Mouse (Mus musculus): ENCODE results near the gene Fut7. TPM values are rescaled to one million over a fixed set of nuclear protein-coding genes. Genes with fewer than 3 reads are reported as not detected.

Fut7 gene
- total and polyA plus RNA-seq, 3 experiments = 0.17 to 0.57 (median 0.17) TPM

- no peak overlapping the region for H3K27ac ChIP-seq (ENCODE audit: insufficient read depth, low read depth)
- DNase-seq (ENCODE audit: extremely low read depth) = no peak
- H3K4me2 ChIP-seq (ENCODE audit: insufficient read depth, low read depth, poor library complexity, severe bottlenecking) = no peak overlapping the region
- no peaks in the 10 kb centered on the region for H3K79me2 ChIP-seq (replicated peaks; ENCODE audit: control insufficient read depth, extremely low read depth, insufficient read depth, poor library complexity, severe bottlenecking)
- H3K9ac ChIP-seq (ENCODE audit: insufficient read depth, low read depth) = no peak overlapping the region
- H3K36me3 ChIP-seq (replicated peaks in 1 of 2; ENCODE audit: control insufficient read depth in 1 of 2, insufficient read depth in 1 of 2, low read length in 1 of 2) = no peaks in the 10 kb centered on the region
- H3K27me3 ChIP-seq (replicated peaks) = peaks cover 22% of the 10 kb centered on the region
- peaks cover 2 to 5% of the 10 kb centered on the region in 2 experiments; a peak in 2 of 4 replicates for H3K4me1 ChIP-seq (ENCODE audit: control insufficient read depth in 1 of 2, insufficient read depth in 2 of 2)
- dilution Hi-C loops (cut with MboI; ENCODE audit: extremely low pct_ligation_motif_present, extremely low pct_unique_long_range_greater_than_20kb, low sequenced_read_pairs) (no loop called here), in situ Hi-C loops (cut with MboI; ENCODE audit: low pct_ligation_motif_present, low pct_unique_long_range_greater_than_20kb, low sequenced_read_pairs) (no loop called here)
- TF ChIP-seq MYC (IDR thresholded peaks at IDR 0.05; ENCODE audit: low read depth, low read length) (no peak), USF2 (conservative IDR thresholded peaks at IDR 0.05; ENCODE audit: low read depth, low read length) (no peak), ZKSCAN1 (IDR thresholded peaks at IDR 0.05; ENCODE audit: borderline replicate concordance, low read depth, low read length) (no peak), CHD2 (IDR thresholded peaks at IDR 0.05; ENCODE audit: low read length) (no peak), ZNF384 (IDR thresholded peaks at IDR 0.05; ENCODE audit: low read depth, low read length) (no peak), GABPA (IDR thresholded peaks at IDR 0.05; ENCODE audit: insufficient replicate concordance, low read depth, low read length) (no peak), E2F4 (IDR thresholded peaks at IDR 0.05; ENCODE audit: insufficient replicate concordance, low read depth, low read length) (no peak), CTCF (conservative IDR thresholded peaks at IDR 0.05 in 1 of 2, IDR thresholded peaks at IDR 0.05 in 1 of 2; ENCODE audit: low read depth in 2 of 2, low read length in 2 of 2) (no peak), POLR2A (IDR thresholded peaks at IDR 0.05; ENCODE audit: low read depth, low read length) (no peak)
- H3K4me3 ChIP-seq (replicated peaks in 1 of 3; ENCODE audit: low read depth in 2 of 3, low read length in 2 of 3, poor library complexity in 1 of 3) = no peak overlapping the region
- H3K9me3 ChIP-seq (replicated peaks; ENCODE audit: low read length) = no peaks in the 10 kb centered on the region
Observed at GRCm38 (mm10) chr2:25384492-25384891, 38.6 kb upstream of the Fut7 start.

GRCm38 (mm10) chr2:25391266-25391665, 31.8 kb upstream of the Fut7 start:
- in situ Hi-C loops (cut with MboI; ENCODE audit: low pct_ligation_motif_present, low pct_unique_long_range_greater_than_20kb, low sequenced_read_pairs) = no loop called here
- no peak for DNase-seq (ENCODE audit: extremely low read depth)
- Histone ChIP-seq H3K79me2 (replicated peaks; ENCODE audit: control insufficient read depth, extremely low read depth, insufficient read depth, poor library complexity, severe bottlenecking) (no peaks in the 10 kb centered on the region), H3K27ac (ENCODE audit: insufficient read depth, low read depth) (no peak overlapping the region), H3K27me3 (replicated peaks) (peaks cover 43% of the 10 kb centered on the region), H3K36me3 (replicated peaks in 1 of 2; ENCODE audit: control insufficient read depth in 1 of 2, insufficient read depth in 1 of 2, low read length in 1 of 2) (no peaks in the 10 kb centered on the region), H3K9me3 (replicated peaks; ENCODE audit: low read length) (no peaks in the 10 kb centered on the region), H3K4me1 (ENCODE audit: control insufficient read depth in 1 of 2, insufficient read depth in 2 of 2) (peaks cover 0 to 8% of the 10 kb centered on the region in 2 experiments; a peak in 2 of 4 replicates), H3K9ac (ENCODE audit: insufficient read depth, low read depth) (no peak overlapping the region), H3K4me3 (replicated peaks in 1 of 3; ENCODE audit: low read depth in 2 of 3, low read length in 2 of 3, poor library complexity in 1 of 3) (no peak overlapping the region), H3K4me2 (ENCODE audit: insufficient read depth, low read depth, poor library complexity, severe bottlenecking) (no peak overlapping the region)
- dilution Hi-C loops (cut with MboI; ENCODE audit: extremely low pct_ligation_motif_present, extremely low pct_unique_long_range_greater_than_20kb, low sequenced_read_pairs) = no loop called here
- no peak for TF ChIP-seq GABPA (IDR thresholded peaks at IDR 0.05; ENCODE audit: insufficient replicate concordance, low read depth, low read length)

- Histone ChIP-seq H3K27ac (ENCODE audit: insufficient read depth, low read depth) (no peak overlapping the region), H3K79me2 (replicated peaks; ENCODE audit: control insufficient read depth, extremely low read depth, insufficient read depth, poor library complexity, severe bottlenecking) (no peaks in the 10 kb centered on the region), H3K4me3 (replicated peaks in 1 of 3; ENCODE audit: low read depth in 2 of 3, low read length in 2 of 3, poor library complexity in 1 of 3) (no peak overlapping the region), H3K27me3 (replicated peaks) (peaks cover 71% of the 10 kb centered on the region), H3K9me3 (replicated peaks; ENCODE audit: low read length) (no peaks in the 10 kb centered on the region), H3K4me1 (ENCODE audit: control insufficient read depth in 1 of 2, insufficient read depth in 2 of 2) (peaks cover 0 to 8% of the 10 kb centered on the region in 2 experiments; a peak in 2 of 4 replicates), H3K36me3 (replicated peaks in 1 of 2; ENCODE audit: control insufficient read depth in 1 of 2, insufficient read depth in 1 of 2, low read length in 1 of 2) (no peaks in the 10 kb centered on the region), H3K9ac (ENCODE audit: insufficient read depth, low read depth) (no peak overlapping the region), H3K4me2 (ENCODE audit: insufficient read depth, low read depth, poor library complexity, severe bottlenecking) (no peak overlapping the region)
- no peak for DNase-seq (ENCODE audit: extremely low read depth)
- dilution Hi-C loops (cut with MboI; ENCODE audit: extremely low pct_ligation_motif_present, extremely low pct_unique_long_range_greater_than_20kb, low sequenced_read_pairs) = no loop called here
- in situ Hi-C loops (cut with MboI; ENCODE audit: low pct_ligation_motif_present, low pct_unique_long_range_greater_than_20kb, low sequenced_read_pairs) = no loop called here
- TF ChIP-seq HCFC1 (IDR thresholded peaks at IDR 0.05; ENCODE audit: low read depth, low read length) (no peak), ZC3H11A (IDR thresholded peaks at IDR 0.05; ENCODE audit: low read depth, low read length) (no peak), USF2 (conservative IDR thresholded peaks at IDR 0.05; ENCODE audit: low read depth, low read length) (no peak), ZMIZ1 (IDR thresholded peaks at IDR 0.05; ENCODE audit: low read depth, low read length) (no peak), TBP (conservative IDR thresholded peaks at IDR 0.05; ENCODE audit: low read depth, low read length) (no peak), POLR2A (IDR thresholded peaks at IDR 0.05; ENCODE audit: low read depth, low read length) (no peak), MAFK (IDR thresholded peaks at IDR 0.05; ENCODE audit: insufficient replicate concordance, low read length) (no peak), MAX (IDR thresholded peaks at IDR 0.05; ENCODE audit: low read length) (no peak), MXI1 (IDR thresholded peaks at IDR 0.05; ENCODE audit: low read depth, low read length) (no peak), USF1 (IDR thresholded peaks at IDR 0.05; ENCODE audit: low read depth, low read length) (no peak), EP300 (IDR thresholded peaks at IDR 0.05; ENCODE audit: low read length) (no peak), ZKSCAN1 (IDR thresholded peaks at IDR 0.05; ENCODE audit: borderline replicate concordance, low read depth, low read length) (no peak), RAD21 (IDR thresholded peaks at IDR 0.05; ENCODE audit: low read depth, low read length) (no peak), ZNF384 (IDR thresholded peaks at IDR 0.05; ENCODE audit: low read depth, low read length) (no peak), CHD1 (IDR thresholded peaks at IDR 0.05; ENCODE audit: low read depth, low read length) (no peak), MAZ (IDR thresholded peaks at IDR 0.05; ENCODE audit: low read depth, low read length) (no peak), SIN3A (IDR thresholded peaks at IDR 0.05; ENCODE audit: low read length) (no peak), IRF4 (IDR thresholded peaks at IDR 0.05; ENCODE audit: low read depth, low read length) (no peak), KAT2A (IDR thresholded peaks at IDR 0.05; ENCODE audit: insufficient replicate concordance, low read length) (no peak)
Observed at GRCm38 (mm10) chr2:25394281-25395221, 28.5 kb upstream of the Fut7 start.

Data from CH12.LX (cell line).